Mouse (Mus musculus) adrenal gland, postnatal 14 days (tissue): ENCODE measurements at regions not wholly inside any gene's neighbourhood (a gene's known extent, or its start where the extent isn't known, plus 50 kb on each side); places are given as distances from the start of the nearest gene placed in this dataset.

Source experiments
- DNase-seq: peaks from one replicate; pipeline ENCODE4 v3.0.0; 2021; ENCODE audit warnings: mixed read lengths

DNA sequence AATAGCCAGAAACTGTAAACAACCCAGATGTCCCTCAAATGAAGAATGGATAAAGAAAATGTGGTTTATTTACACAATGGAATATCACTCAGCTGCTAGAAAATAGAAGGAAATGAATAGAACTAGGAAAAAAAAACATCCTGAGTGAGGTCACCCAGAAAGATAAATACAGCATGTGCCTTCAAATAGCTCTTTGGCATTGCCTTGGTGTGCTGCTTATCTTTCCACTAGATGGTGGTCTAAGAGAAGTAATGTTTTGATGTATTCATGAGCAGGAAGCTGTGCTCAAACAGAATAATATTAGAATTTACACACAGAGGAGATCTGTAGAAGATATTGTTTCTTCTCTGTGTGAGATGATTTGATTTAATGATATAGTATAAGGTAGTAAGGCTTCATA is 78.8 kb downstream of the Zfp619 start:
- DNase-seq: no peak

DNA sequence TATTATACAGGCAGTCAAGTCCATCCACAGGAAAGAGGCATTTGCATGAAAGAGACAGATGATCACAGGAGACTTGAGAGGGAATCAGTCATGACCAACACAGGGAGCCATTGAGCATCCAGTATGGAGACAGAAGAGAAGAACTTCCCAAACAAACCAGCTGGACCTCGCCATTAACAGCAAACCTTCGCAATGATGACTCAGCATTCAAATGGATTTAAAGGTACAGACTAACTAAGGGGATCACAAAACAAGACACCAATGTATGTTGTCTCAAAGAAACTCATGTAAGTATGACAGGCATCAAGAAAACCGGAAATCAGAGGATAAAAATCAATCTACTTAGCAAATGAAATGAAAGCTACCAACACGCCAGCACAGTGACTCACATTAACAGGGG is 96.2 kb downstream of the Zfp619 start:
- DNase-seq: no peak

GRCm38 (mm10) chr7:39615092-39615491 is 97.5 kb downstream of the Zfp619 start:
- DNase-seq: no peak

DNA sequence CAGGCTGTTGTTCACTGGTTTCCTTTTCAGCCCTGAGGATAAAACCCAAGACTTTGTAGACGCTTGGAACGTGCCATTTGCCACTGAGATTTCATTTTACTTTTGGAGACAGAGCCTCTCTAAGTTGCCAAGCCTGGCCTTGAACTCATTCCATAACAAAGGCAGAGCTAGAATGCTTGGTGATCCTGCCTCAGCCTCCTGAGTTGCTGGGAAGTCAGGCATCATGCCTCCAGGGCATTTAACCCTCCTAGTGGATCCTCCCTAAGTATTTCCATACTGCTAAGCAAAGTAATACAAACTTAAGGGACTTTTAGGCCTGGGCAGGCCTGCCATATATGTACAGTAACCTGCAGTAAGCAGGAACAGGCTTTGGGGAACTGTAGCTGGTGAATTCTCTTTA is 104.2 kb downstream of the Zfp619 start:
- DNase-seq: no peak

GRCm38 (mm10) chr7:39632836-39633235 is 115.3 kb downstream of the Zfp619 start:
- no peak for DNase-seq

GRCm38 (mm10) chr7:39642333-39642732 is 124.8 kb downstream of the Zfp619 start:
- DNase-seq: no peak

- DNase-seq: no peak
Observed at GRCm38 (mm10) chr7:39643323-39643722, 125.8 kb downstream of the Zfp619 start.

DNA sequence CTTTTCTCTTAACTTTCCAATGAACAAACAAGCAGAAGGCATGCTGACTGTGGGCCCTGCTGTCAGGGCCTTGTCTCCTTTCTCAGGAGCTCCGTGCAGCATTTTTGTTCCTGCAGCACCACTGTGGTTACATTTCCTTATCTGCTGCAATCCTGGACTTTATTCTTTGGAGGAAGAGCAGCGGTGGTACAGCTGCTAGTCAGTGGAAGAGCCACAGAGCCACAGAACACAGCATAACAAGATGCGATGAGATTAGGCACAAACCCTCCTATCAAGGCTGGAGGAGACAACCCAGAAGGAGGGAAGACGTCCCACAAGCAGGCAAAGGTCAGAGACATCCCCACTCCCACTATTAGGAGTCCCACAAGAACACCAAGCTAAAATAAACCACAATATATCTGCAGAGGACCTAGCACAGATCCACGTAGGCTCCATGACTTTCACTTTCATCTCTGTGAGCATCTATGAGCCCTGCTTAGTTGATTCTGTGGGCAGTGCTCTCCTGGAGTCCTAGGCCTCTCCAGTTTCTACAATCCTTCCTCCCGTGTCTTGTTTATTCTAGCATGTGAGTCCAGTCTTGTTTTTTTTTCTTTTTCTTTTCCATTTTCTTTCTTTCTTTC is 133.0 kb downstream of the Zfp619 start:
- DNase-seq: no peak

DNA sequence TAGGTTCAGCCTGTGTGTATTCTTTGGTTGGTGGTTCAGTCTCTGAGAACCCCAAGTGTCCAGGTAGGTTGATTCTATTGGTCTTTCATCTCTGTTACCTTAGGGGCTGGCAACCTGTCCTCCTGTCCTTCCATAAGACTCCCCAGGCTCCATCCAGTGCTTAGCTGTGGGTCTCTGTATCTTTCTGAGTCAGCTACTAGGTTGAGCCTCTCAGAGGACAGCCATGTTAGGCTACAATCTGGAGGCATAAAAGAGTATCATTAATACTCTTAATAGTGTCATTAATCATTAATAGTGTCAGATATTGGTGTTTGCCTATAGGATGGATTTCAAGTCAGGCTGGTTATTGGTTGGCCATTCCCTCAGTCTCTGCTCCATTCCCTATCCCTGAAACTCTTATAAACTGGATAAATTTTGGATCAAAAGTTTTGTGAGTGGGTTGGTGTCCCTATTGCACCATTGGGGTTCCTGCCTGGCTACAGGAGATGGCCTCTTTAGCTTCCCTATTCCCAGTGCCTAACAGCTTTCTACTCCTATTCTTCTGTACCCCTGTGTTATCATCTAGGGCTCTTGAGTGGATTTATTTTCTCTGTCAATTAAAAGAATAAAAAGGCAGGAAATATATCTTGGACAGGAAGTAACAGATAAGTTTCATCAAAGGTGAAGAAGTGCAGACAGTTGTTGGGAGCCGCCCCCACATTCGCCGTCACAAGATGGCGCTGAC is 137.2 kb downstream of the Zfp619 start:
- no peak for DNase-seq

DNA sequence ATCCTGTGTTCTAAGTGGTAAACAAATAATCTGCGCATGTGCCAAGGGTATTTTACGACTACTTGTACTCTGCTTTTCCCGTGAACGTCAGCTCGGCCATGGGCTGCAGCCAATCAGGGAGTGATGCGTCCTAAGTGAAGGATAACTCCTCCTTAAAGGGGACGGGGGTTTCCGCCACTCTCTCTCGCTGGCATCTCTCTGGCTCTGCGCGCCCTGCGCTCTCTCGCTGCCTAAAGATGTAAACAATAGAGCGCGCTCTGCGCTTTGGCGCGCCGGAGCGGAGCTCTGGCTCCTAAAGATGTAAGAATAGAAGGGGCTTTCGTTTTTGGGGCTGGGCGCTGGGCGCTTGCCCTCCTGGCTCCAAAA is 137.7 kb downstream of the Zfp619 start:
- peak; percentile 43 for DNase-seq

- peak; percentile 6 for DNase-seq
Observed at GRCm38 (mm10) chr7:39655709-39656397, 138.3 kb downstream of the Zfp619 start.

- DNase-seq: peak; percentile 9
Observed at GRCm38 (mm10) chr7:39659597-39659996, 142.0 kb downstream of the Zfp619 start.

DNA sequence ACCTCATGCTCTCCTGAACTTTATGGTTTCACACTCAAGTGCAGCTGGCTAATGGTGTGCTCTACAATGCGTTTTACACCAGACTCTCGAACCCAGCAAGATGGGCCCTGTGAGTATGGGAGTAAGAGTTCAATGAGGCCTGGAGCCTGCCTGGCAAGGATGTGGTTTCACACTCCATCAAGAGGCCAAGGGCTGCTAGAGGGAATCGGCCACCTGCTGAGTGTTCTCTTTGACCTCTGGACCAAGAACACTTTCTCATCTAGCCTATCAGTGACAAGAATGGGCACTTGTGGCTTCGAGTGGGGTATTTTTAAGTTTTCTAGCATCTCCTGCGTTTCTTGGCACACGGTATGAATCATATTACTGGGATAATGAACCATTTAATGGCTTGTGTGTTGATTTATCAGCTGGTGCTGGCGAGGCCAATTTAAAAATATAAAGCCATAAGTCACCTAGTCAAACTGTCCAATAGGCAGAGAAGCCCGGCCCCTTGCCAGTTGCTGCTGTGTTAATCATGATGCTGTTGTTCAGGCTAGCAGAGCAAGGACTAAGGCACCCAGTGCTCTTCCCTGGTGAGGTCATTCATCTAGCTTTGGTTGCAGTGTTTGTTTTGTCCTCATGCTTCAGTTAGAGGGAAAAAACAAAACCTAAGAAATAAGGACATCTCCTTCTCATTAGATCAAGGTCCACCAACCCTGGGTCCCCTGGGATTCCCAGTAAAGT is 157.7 kb downstream of the Zfp619 start:
- no peak for DNase-seq

DNA sequence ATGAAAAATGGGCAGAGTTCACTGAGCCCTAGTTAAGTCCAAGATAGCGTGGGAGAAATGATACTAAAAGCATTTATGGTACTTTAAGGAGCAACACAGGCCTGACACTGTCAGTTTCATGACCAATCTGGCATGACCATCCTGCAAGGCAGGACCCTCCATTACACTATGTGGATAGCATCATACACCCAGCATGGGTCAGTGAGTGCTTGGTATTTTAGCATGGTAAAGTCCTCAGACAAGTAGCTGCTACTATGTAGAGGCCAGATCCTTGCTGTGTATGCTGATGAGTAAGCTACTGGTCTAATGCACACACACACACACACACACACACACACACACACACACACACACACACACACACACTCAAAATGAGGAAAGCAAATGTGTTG is 158.3 kb downstream of the Zfp619 start:
- no peak for DNase-seq

DNA sequence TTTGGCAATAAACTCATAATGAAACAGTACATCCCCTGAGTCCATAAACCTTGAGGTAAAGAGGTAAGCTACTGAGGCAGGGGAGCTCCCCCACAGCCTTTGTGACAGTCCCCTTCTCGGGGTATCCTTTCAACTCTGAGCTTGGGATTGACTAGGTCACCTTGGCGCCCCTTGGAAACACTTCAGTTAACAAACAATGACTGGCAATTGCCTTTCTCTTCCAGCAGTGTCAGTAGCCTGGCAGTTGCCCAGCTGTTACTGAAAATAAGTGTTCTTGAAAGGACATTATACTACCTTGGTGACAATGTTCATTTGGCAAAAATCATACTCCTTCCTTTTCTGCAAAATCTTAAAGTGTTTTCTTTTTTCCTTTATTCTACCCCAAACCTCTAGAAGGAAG is 162.8 kb downstream of the Zfp619 start:
- DNase-seq: no peak

- no peak for DNase-seq
Observed at GRCm38 (mm10) chr7:39696589-39696988, 179.0 kb downstream of the Zfp619 start.

GRCm38 (mm10) chr7:39701506-39701905 is 183.9 kb downstream of the Zfp619 start:
- DNase-seq: no peak

GRCm38 (mm10) chr7:39705118-39706095 is 187.8 kb downstream of the Zfp619 start:
- DNase-seq: no peak

DNA sequence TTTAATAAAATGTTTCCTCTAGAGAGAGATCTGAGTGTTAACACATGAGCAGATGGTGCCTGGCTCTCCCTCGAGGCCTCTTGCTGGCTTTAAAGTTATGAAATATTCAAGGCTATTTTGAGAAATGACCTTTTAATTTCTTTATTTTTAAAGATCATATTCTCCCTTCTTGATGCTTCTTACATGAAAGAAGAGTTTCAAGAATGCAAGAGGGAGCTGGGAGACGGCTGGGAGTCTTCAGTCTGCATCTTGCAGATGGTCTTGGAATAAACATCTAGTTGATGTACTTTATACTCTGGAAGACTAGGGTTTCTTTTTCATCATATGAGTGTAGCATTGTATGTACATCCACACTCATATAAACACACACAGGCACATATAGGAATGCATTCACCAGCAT is 189.0 kb downstream of the Zfp619 start:
- DNase-seq: no peak

GRCm38 (mm10) chr7:39716340-39717150 is 199.0 kb downstream of the Zfp619 start:
- peak; percentile 8 for DNase-seq
